In genomic region chr4:56374466-56374865, GRCm38 (mm10) we compare ENCODE assay signal across 16 mouse cellular contexts.
A peak's percentile ranks its signal among the peaks of the same experiment; 100 is the strongest.
DNase-seq lines count a peak whose midpoint lies in the region; ATAC-seq and TF ChIP-seq lines count a peak whose summit lies in the region.
"Had no signal": no experiment of that assay in that cellular context is flagged by ENCODE, and none has a peak within 500 bp of the region (broad histone marks: within the 10 kb centered on the region; RNA-seq: fewer than 3 reads in every experiment).

No protein-coding gene starts in this region.

- TF ChIP-seq POLR2A in embryonic fibroblast, embryonic 13.5 days (IDR thresholded peaks at IDR 0.05; ENCODE audit: low read depth, low read length), result no peak

- no peaks in the 10 kb centered on the region for H3K9me3 ChIP-seq in E14TG2a.4 (ENCODE audit: low read length)
- no peaks in the 10 kb centered on the region for H3K9me3 ChIP-seq in kidney, embryonic 15.5 days (replicated peaks)
- H3K9me3 ChIP-seq: embryonic facial prominence, embryonic 13.5 days; forebrain, embryonic 12.5 days; heart, embryonic 12.5 days; limb, embryonic 15.5 days; lung, embryonic 15.5 days had no signal

- no peaks in the 10 kb centered on the region for H3K27me3 ChIP-seq in E14TG2a.4 (ENCODE audit: insufficient read depth, low read length)
- H3K27me3 ChIP-seq in kidney, embryonic 15.5 days, result no peaks in the 10 kb centered on the region
- H3K27me3 ChIP-seq: forebrain, embryonic 12.5 days; limb, embryonic 15.5 days; lung, embryonic 15.5 days had no signal

- intact Hi-C loops in left cerebral cortex, postnatal 4 days (cut with DNase I), result no loop called here
- intact Hi-C loops in left cerebral cortex, postnatal 10 days (cut with DNase I), result no loop called here
- intact Hi-C loops in gastrocnemius, adult 2 months (cut with DNase I), result no loop called here

- peak overlapping the region; percentile 87 for H3K27ac ChIP-seq in embryonic fibroblast, embryonic 13.5 days (ENCODE audit: insufficient read depth, low read length)
- H3K27ac ChIP-seq in gastrocnemius, adult 2 months, result no peak overlapping the region
- H3K27ac ChIP-seq in kidney, embryonic 15.5 days, result no peak overlapping the region
- H3K27ac ChIP-seq: embryonic facial prominence, embryonic 13.5 days; forebrain, embryonic 12.5 days; limb, embryonic 15.5 days; lung, embryonic 15.5 days had no signal

- peak; percentile 19 for DNase-seq in left cerebral cortex, postnatal 4 days
- DNase-seq in left cerebral cortex, postnatal 10 days (ENCODE audit: extremely low spot score in 1 of 2, low spot score in 2 of 2), result no peak
- DNase-seq in A20 (ENCODE audit: low read depth, low spot score), result peak; percentile 78
- DNase-seq in gastrocnemius, adult 2 months, result no peak
- DNase-seq in liver, result no peak
- DNase-seq: adrenal gland, adult 2 months; kidney, postnatal 36 days; layer of hippocampus, postnatal 36 days had no signal

- H3K4me1 ChIP-seq in E14TG2a.4 (replicated peaks; ENCODE audit: low read depth, low read length), result no peaks in the 10 kb centered on the region
- peaks cover 17% of the 10 kb centered on the region for H3K4me1 ChIP-seq in embryonic fibroblast, embryonic 13.5 days (ENCODE audit: control insufficient read depth, insufficient read depth, low read length)
- H3K4me1 ChIP-seq in kidney, embryonic 15.5 days, result no peaks in the 10 kb centered on the region
- H3K4me1 ChIP-seq: forebrain, embryonic 12.5 days had no signal

- H3K36me3 ChIP-seq in E14TG2a.4 (ENCODE audit: insufficient read depth, low read length), result no peaks in the 10 kb centered on the region
- no peaks in the 10 kb centered on the region for H3K36me3 ChIP-seq in kidney, embryonic 15.5 days
- H3K36me3 ChIP-seq: embryonic facial prominence, embryonic 13.5 days; forebrain, embryonic 12.5 days; heart, embryonic 12.5 days; limb, embryonic 15.5 days; lung, embryonic 15.5 days had no signal

- no peak overlapping the region for H3K4me3 ChIP-seq in E14TG2a.4 (replicated peaks; ENCODE audit: low read length)
- H3K4me3 ChIP-seq in embryonic fibroblast, embryonic 13.5 days (ENCODE audit: insufficient read depth, low read length), result no peak overlapping the region
- no peak overlapping the region for H3K4me3 ChIP-seq in gastrocnemius, adult 2 months
- H3K4me3 ChIP-seq in kidney, embryonic 15.5 days (replicated peaks), result no peak overlapping the region
- H3K4me3 ChIP-seq: embryonic facial prominence, embryonic 13.5 days; forebrain, embryonic 12.5 days; heart, embryonic 12.5 days; limb, embryonic 15.5 days; lung, embryonic 15.5 days had no signal

- ATAC-seq in kidney, embryonic 15.5 days (replicated peaks; ENCODE audit: low FRiP score), result no peak

- peak; percentile 36 for TF ChIP-seq CTCF in E14TG2a.4 (conservative IDR thresholded peaks at IDR 0.05; ENCODE audit: low read length)
- TF ChIP-seq CTCF in embryonic fibroblast, embryonic 13.5 days (IDR thresholded peaks at IDR 0.05; ENCODE audit: borderline replicate concordance, insufficient read depth, low read length), result peak; percentile 41; the same call in 1 of the 2 replicates
- TF ChIP-seq CTCF in gastrocnemius, adult 2 months (IDR thresholded peaks at IDR 0.05), result no peak; the same call in 1 of the 2 replicates

- 86% methylated on average over 3 of the region's 3 CpGs for WGBS in kidney, embryonic 15.5 days

- no peak overlapping the region for H3K4me2 ChIP-seq in kidney, embryonic 15.5 days
- H3K4me2 ChIP-seq: embryonic facial prominence, embryonic 13.5 days; forebrain, embryonic 12.5 days; heart, embryonic 12.5 days; limb, embryonic 15.5 days; lung, embryonic 15.5 days had no signal

- no peak overlapping the region for H3K9ac ChIP-seq in kidney, embryonic 15.5 days
- H3K9ac ChIP-seq: embryonic facial prominence, embryonic 13.5 days; forebrain, embryonic 12.5 days; heart, embryonic 12.5 days; limb, embryonic 15.5 days; lung, embryonic 15.5 days had no signal

Comparison
In these comparisons a context has a peak if more than half of its experiments do, and no peak if none do; other contexts are left out.
1. DNase-seq: peak in left cerebral cortex, postnatal 4 days (single experiment) and A20 (single experiment); none in left cerebral cortex, postnatal 10 days (0 of 2), gastrocnemius, adult 2 months (single experiment) and liver (single experiment).